Mouse (Mus musculus) embryo, embryonic 10.5 days (tissue): ENCODE results near the gene Utrn.

Experiments used
- DNase-seq: peaks from one replicate; pipeline ENCODE4 v3.0.0-alpha.2; 2015; ENCODE audit warnings: low spot score

The Utrn gene

GRCm38 (mm10) chr10:12836048-12836816 is 32.9 kb downstream of the Utrn start:
- DNase-seq: no peak

GRCm38 (mm10) chr10:12834215-12834614 is 35.0 kb downstream of the Utrn start:
- DNase-seq: no peak

GRCm38 (mm10) chr10:12832163-12832562 is 37.0 kb downstream of the Utrn start:
- no peak for DNase-seq

- no peak for DNase-seq
Observed at GRCm38 (mm10) chr10:12827778-12828177, 41.4 kb downstream of the Utrn start.

DNA sequence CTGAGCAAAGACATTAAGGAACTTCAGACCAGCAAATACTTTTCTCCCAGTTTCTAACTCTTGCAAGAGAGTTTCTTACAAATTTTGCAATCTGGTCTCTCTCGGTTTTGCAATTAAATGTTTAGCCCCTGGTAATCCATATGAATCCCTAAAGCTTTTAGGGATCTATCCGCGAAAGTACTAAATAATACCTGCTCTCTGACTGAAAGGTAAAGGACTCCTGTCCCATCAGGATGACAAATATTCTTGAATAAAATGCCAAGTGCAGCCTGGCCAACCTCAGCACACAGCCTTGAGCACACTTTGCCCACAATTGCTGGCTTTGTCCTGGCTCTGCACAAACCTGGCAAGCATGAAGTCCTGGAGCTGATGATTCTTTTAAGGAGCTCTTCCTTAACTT is 41.9 kb downstream of the Utrn start:
- no peak for DNase-seq

- DNase-seq: no peak
Observed at GRCm38 (mm10) chr10:12826760-12827281, 42.3 kb downstream of the Utrn start.

GRCm38 (mm10) chr10:12824386-12824785 is 44.8 kb downstream of the Utrn start:
- DNase-seq: no peak

DNA sequence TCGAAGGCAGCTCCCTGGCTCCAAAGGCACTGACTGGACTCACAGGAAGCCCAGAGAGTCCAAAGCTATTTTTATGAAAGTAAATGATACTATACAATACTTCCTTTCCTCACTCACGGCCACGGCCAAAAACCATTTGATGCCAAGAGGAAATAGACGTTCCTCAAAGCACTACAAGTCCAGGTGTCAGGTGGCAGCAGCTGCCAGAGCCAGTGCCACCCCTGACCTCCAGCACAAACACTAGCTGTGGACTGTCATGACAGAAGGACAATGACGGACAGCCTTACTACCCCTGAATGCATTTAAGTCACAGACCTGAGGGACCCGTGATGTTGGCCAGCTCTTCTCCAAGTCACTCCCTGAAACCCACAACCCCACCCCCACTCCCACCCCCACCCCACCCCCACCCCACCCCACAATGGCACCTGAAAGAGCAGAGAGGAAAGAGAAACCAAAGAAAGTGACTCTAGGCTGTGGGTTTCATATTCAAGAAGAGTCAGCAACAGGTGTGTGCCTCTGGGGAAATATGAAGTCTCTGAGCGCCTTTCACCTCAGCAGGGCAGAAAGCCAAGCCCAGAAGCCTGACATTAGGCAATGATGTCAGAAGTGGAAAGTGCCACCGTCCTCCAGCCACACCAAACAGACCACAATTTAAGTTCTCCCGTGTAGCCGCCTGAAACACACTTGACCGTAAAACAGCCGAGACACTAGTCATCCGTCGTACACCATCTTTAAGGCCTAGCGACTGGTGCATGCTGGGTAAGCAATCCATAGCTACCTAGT is 45.5 kb downstream of the Utrn start:
- DNase-seq: no peak

DNA sequence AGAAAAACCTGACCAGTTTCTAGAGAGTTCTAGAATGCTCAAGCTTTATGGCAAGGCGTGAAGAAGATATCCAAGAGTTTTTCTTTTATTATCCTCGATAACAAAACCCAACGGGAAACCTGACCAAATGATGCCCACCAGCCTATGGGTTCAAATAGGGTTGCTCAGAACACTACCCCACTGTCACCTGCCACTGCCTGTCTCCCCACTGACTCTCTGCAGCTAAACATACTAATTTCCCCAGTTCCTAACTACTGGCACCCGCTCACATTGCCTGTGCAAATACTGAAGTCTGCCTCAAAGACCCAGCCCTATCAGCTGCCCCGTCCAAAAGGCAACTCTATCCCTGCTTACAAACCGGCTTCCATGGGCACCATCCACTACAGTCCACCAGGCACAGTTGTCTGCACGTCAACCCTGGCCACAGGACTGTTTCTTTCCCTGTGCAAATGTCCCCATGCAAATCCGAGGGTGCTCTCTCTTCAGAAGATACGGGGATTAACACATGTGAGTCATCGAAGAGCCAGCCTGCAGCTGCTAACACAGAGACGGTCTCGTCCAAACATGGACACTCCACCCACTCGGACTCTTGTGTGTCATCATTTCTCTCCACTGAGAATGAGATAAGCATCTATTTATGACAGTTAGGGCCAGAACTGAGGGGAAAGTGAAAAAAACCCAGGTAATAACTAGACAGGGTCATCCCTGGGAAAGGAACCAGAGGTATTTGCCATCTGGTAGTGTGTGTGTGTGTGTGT is 48.0 kb downstream of the Utrn start:
- no peak for DNase-seq

DNA sequence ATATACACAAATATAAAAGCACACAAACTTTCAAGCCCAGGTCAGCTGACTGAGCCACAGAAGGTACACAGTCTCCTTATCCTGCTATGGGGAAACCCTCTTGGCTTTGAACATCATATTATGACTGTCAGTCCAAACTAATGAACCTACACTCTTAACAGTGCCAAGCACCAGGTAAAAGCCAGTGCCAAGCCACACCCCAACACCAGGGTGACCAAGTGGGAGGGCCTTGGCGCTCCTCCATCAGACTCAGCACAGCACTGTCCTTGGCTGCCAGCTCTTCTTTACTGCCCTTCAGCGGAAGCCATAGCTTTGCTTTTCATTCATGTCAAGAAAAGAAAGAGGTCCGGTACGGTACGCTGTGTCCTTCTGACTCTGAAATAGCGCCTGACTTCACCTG is 51.8 kb downstream of the Utrn start:
- DNase-seq: no peak

DNA sequence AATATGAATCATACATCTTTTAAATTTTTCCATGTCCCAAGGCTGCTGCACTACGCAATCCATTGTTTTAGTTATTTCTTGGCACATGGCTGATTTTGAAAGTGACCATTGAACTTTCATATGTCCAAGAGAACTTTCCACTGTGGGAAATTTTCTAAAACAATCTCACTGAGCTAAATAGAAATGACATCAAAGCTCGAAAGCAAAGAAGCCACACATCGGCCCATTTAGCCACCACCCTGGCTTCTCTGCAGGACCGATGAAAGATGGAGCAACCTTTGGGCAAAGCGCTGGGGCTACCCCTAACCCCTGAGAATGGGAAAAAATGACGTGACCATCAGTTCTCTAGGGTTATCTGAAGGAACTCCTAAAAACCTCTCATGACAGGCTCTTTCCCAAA is 52.6 kb downstream of the Utrn start:
- no peak for DNase-seq

DNA sequence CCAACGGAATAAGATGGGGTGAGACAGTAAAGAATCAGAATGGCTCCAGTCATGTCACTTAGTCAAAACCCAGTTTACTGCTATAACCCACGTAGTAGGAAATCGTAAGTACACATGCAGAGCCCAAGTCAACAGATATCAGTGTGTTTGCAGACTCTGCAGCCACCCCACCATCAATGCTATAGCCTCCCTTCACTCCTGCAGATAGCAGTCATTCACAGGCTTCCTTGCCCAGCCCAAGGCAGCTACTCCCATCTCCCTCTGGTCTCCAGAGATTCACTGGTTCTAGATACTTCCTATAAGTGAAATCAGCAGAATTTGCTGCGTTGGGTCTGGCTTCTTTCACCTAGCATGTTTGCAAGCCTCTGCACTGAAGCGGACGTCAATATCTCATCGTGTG is 54.8 kb downstream of the Utrn start:
- no peak for DNase-seq

- no peak for DNase-seq
Observed at GRCm38 (mm10) chr10:12813881-12814280, 55.3 kb downstream of the Utrn start.

DNA sequence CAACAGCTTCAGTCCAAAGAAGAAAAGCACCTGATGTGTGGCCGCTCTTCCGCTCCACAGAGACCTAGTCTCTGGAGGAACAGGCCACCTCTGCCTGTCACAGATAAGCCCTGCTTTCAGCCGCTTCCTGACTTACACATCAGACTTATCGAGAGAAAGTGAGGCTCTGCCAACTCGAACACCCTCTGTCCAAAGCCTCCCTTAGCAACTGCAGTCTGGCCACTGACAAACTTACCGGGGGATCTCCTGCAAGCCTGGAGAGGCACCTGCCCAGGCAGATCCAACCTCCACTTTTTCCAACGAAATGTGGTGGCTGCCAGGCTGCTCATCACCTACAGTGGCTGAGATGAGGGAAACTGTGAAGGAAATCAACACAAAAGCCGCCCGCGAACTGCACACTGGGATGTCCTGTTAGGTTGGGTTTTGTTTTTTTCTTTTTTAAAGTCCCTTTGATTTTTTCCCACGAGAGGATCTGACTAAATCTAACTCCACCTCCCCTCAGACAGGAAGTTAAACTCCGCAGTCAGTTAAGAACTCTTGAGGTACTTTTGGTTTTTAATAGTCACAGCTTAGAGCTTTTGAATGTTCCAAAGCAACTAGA is 55.9 kb downstream of the Utrn start:
- no peak for DNase-seq

GRCm38 (mm10) chr10:12812680-12813079 is 56.5 kb downstream of the Utrn start:
- DNase-seq: no peak

GRCm38 (mm10) chr10:12810816-12811215 is 58.3 kb downstream of the Utrn start:
- DNase-seq: no peak

DNA sequence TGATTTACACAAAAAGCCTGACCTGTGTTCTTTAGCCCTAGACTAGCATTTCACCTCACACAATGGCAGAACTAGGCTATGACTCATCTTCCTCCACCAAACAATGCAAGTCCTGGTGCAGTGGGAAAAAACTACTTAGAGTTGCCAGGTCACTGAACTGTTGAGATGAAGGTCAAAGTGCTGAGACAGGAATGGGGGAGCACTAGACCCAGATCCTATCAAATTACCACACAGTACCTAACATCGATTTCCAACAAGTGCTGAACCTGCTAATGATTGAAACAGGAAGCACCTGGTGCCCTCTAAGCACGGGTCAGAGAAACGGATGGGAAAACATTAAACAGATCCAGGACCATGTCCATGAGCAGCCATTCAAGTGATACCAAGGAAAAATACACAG is 59.5 kb downstream of the Utrn start:
- peak; percentile 73 for DNase-seq

- no peak for DNase-seq
Observed at GRCm38 (mm10) chr10:12808467-12808866, 60.7 kb downstream of the Utrn start.

- no peak for DNase-seq
Observed at GRCm38 (mm10) chr10:12807706-12808105, 61.5 kb downstream of the Utrn start.

DNA sequence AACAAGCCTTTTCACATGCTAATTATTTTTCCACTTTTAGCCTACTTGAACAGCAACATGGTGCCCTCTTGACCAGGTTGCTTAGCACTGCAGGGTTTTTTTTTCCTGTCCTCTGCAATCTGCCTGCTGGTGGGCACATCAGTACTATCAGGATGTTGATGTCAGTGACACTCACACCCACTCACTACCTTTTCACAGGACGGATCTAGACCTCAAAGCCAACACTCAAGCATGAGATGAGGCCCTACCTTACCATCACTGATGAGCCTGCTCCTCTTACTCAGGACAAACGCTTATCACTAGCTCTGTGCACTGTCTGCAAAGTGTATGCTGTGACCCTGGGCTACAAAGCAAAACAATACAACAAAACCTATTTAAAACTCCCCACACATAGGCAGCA is 63.3 kb downstream of the Utrn start:
- no peak for DNase-seq

DNA sequence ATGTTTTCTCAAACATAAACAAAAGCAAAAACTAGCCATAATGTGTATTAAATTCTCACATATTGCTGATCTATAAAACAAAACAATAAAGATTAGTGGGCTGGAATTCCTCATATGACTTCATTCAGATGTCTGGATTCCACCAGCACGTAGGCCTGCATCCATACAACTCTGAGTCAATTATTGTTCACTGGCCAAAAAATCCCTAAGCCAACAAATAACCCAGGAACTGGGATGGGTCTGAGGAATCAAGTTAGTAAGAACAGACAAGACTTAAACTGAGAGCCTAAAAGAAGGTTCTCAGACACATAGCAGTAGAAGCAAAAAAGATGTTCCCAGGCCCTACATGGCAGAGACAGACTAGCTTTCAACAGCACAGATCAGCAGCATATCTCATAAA is 65.2 kb downstream of the Utrn start:
- DNase-seq: no peak

GRCm38 (mm10) chr10:12799416-12799815 is 69.7 kb downstream of the Utrn start:
- DNase-seq: no peak
